Mouse (Mus musculus): ENCODE data around the gene Ak4. TPM values are rescaled to one million over a fixed set of nuclear protein-coding genes. Genes with fewer than 3 reads are reported as not detected.
"Not testable (repeated sequence)": the region's sequence is repeated elsewhere in the genome, so short reads cannot be mapped to it uniquely, and the experiment has no call there.

Gene Ak4
- polyA plus RNA-seq, 1 experiment from 2014 or later = 21.1 TPM

DNA sequence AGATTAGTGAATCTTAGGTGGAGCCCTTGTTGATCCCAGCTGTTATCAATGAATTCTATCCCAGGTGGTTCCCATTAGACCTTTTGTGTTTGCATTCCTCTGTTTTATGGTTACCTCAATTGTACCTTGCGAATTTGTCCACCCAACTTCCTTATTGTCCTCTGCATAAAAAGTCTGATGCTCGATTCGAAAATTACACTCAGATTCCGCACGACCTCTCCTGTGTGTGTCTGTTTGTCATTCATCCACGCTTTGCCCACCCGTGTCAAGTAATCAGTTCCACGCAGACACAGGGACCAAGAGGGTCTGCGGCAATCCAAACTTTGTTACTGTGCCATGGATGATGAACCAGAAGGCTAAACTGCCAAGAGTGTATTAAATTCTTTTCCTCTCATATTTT is 27.5 kb downstream of the Ak4 start:
- H3K9ac ChIP-seq (ENCODE audit: low read length); H3K4me1 ChIP-seq (replicated peaks; ENCODE audit: control insufficient read depth, insufficient read depth, low read length); H3K4me2 ChIP-seq (ENCODE audit: low read depth, low read length); H3K27me3 ChIP-seq (ENCODE audit: control insufficient read depth, insufficient read depth, low read depth, low read length); H3K27ac ChIP-seq (ENCODE audit: low read length); ATAC-seq (ENCODE audit: low read depth); H3K4me3 ChIP-seq (ENCODE audit: low read length); H3K9me3 ChIP-seq (ENCODE audit: control insufficient read depth, low read length); H3K36me3 ChIP-seq (ENCODE audit: control insufficient read depth, insufficient read depth, low read length): not testable (repeated sequence)
- WGBS = 93% methylated on average over 9 of the region's 9 CpGs

GRCm38 (mm10) chr4:101448701-101449100 is 29.6 kb downstream of the Ak4 start:
- Histone ChIP-seq H3K4me2 (ENCODE audit: low read depth, low read length) (no peak overlapping the region), H3K9ac (ENCODE audit: low read length) (no peak overlapping the region), H3K9me3 (ENCODE audit: control insufficient read depth, low read length) (no peaks in the 10 kb centered on the region), H3K4me3 (ENCODE audit: low read length) (no peak overlapping the region), H3K27ac (ENCODE audit: low read length) (no peak overlapping the region), H3K27me3 (ENCODE audit: control insufficient read depth, insufficient read depth, low read depth, low read length) (no peaks in the 10 kb centered on the region), H3K4me1 (replicated peaks; ENCODE audit: control insufficient read depth, insufficient read depth, low read length) (no peaks in the 10 kb centered on the region), H3K36me3 (ENCODE audit: control insufficient read depth, insufficient read depth, low read length) (no peaks in the 10 kb centered on the region)
- ATAC-seq (ENCODE audit: low read depth) = no peak
- WGBS = 82% methylated on average over 8 of the region's 8 CpGs

DNA sequence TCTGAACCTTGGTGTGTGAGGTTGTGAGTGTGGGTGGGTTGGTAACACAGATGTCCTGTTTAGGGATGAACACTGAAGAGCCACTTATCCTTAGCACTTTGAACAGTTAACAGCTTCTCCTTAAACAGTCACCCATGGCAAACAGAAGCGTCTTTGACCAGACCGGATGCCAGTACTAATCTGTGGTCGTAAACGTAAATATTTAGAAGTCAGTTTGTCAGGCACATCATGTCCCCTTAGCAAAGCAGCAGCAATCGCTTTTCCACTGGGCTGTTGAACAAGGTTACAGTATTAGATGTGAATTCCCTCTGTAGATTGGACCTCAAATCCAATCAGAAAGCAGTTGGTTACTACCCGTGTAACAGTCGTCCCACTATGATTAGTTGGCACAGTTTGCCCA is 30.3 kb downstream of the Ak4 start:
- H3K4me3 ChIP-seq (ENCODE audit: low read length) = no peak overlapping the region
- H3K27me3 ChIP-seq (ENCODE audit: control insufficient read depth, insufficient read depth, low read depth, low read length) = no peaks in the 10 kb centered on the region
- no peak overlapping the region for H3K4me2 ChIP-seq (ENCODE audit: low read depth, low read length)
- H3K4me1 ChIP-seq (replicated peaks; ENCODE audit: control insufficient read depth, insufficient read depth, low read length) = no peaks in the 10 kb centered on the region
- ATAC-seq (ENCODE audit: low read depth) = peak; percentile 61
- peak overlapping the region; percentile 18; the same call in 1 of the 2 replicates for H3K27ac ChIP-seq (ENCODE audit: low read length)
- no peak overlapping the region for H3K9ac ChIP-seq (ENCODE audit: low read length)
- H3K36me3 ChIP-seq (ENCODE audit: control insufficient read depth, insufficient read depth, low read length) = no peaks in the 10 kb centered on the region
- WGBS = 47% methylated on average over 7 of the region's 7 CpGs
- H3K9me3 ChIP-seq (ENCODE audit: control insufficient read depth, low read length) = no peaks in the 10 kb centered on the region

DNA sequence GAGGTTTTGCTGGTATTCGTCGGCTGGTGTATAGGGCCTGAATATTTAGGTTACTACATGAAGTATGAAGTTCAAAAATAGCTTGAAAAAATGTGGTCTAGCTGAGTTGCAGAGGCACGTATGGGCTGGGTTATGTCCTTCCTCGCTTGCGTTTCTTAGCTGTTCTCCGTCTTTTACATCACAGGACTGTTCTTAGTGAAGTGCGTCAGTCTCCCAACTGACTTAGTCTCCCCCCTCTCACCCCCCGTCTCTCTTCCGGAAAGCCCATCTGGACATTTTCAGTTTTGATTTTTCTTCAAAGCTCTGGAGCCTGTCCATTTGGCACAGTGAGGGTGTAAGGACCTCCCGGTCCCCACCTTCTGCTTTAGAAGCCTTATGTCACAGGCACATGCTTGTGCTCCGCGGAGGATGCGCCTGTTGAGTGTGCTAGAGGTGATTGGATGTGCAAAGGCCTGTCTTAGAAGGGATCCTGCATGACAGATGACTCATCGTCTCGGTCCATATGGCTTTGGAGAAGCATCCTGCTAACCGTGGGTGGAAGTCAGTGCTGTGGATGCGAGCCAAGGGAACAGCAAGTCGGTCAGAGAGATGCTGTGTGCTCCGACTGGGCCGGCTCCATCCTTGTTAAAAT is 31.2 kb downstream of the Ak4 start:
- H3K36me3 ChIP-seq (ENCODE audit: control insufficient read depth, insufficient read depth, low read length) = no peaks in the 10 kb centered on the region
- no peak overlapping the region for H3K4me2 ChIP-seq (ENCODE audit: low read depth, low read length)
- H3K9me3 ChIP-seq (ENCODE audit: control insufficient read depth, low read length) = no peaks in the 10 kb centered on the region
- no peak overlapping the region for H3K9ac ChIP-seq (ENCODE audit: low read length)
- peak; percentile 73 for ATAC-seq (ENCODE audit: low read depth)
- H3K4me3 ChIP-seq (ENCODE audit: low read length) = no peak overlapping the region
- 64% methylated on average over 20 of the region's 20 CpGs for WGBS
- H3K4me1 ChIP-seq (replicated peaks; ENCODE audit: control insufficient read depth, insufficient read depth, low read length) = no peaks in the 10 kb centered on the region
- H3K27me3 ChIP-seq (ENCODE audit: control insufficient read depth, insufficient read depth, low read depth, low read length) = no peaks in the 10 kb centered on the region
- H3K27ac ChIP-seq (ENCODE audit: low read length) = peak overlapping the region; percentile 18; the same call in 1 of the 2 replicates

GRCm38 (mm10) chr4:101451089-101451488 is 32.0 kb downstream of the Ak4 start:
- Histone ChIP-seq H3K4me3 (ENCODE audit: low read length) (no peak overlapping the region), H3K27me3 (ENCODE audit: control insufficient read depth, insufficient read depth, low read depth, low read length) (no peaks in the 10 kb centered on the region), H3K4me1 (replicated peaks; ENCODE audit: control insufficient read depth, insufficient read depth, low read length) (no peaks in the 10 kb centered on the region), H3K9me3 (ENCODE audit: control insufficient read depth, low read length) (no peaks in the 10 kb centered on the region), H3K36me3 (ENCODE audit: control insufficient read depth, insufficient read depth, low read length) (no peaks in the 10 kb centered on the region), H3K4me2 (ENCODE audit: low read depth, low read length) (no peak overlapping the region), H3K9ac (ENCODE audit: low read length) (no peak overlapping the region), H3K27ac (ENCODE audit: low read length) (no peak overlapping the region)
- ATAC-seq (ENCODE audit: low read depth) = no peak
- WGBS = 78% methylated on average over 4 of the region's 4 CpGs

GRCm38 (mm10) chr4:101452829-101453228 is 33.8 kb downstream of the Ak4 start:
- H3K9me3 ChIP-seq (ENCODE audit: control insufficient read depth, low read length) = no peaks in the 10 kb centered on the region
- no peak overlapping the region for H3K9ac ChIP-seq (ENCODE audit: low read length)
- ATAC-seq (ENCODE audit: low read depth) = no peak
- 92% methylated on average over 8 of the region's 9 CpGs for WGBS
- no peak overlapping the region for H3K4me3 ChIP-seq (ENCODE audit: low read length)
- H3K36me3 ChIP-seq (ENCODE audit: control insufficient read depth, insufficient read depth, low read length) = no peaks in the 10 kb centered on the region
- no peaks in the 10 kb centered on the region for H3K4me1 ChIP-seq (replicated peaks; ENCODE audit: control insufficient read depth, insufficient read depth, low read length)
- H3K27ac ChIP-seq (ENCODE audit: low read length) = no peak overlapping the region
- no peak overlapping the region for H3K4me2 ChIP-seq (ENCODE audit: low read depth, low read length)
- H3K27me3 ChIP-seq (ENCODE audit: control insufficient read depth, insufficient read depth, low read depth, low read length) = no peaks in the 10 kb centered on the region

- no peaks in the 10 kb centered on the region for H3K27me3 ChIP-seq (ENCODE audit: control insufficient read depth, insufficient read depth, low read depth, low read length)
- no peaks in the 10 kb centered on the region for H3K36me3 ChIP-seq (ENCODE audit: control insufficient read depth, insufficient read depth, low read length)
- 88% methylated on average over 8 of the region's 8 CpGs for WGBS
- H3K4me1 ChIP-seq (replicated peaks; ENCODE audit: control insufficient read depth, insufficient read depth, low read length) = no peaks in the 10 kb centered on the region
- H3K4me3 ChIP-seq (ENCODE audit: low read length) = no peak overlapping the region
- H3K9me3 ChIP-seq (ENCODE audit: control insufficient read depth, low read length) = no peaks in the 10 kb centered on the region
- no peak for ATAC-seq (ENCODE audit: low read depth)
- H3K9ac ChIP-seq (ENCODE audit: low read length) = no peak overlapping the region
- H3K4me2 ChIP-seq (ENCODE audit: low read depth, low read length) = no peak overlapping the region
- no peak overlapping the region for H3K27ac ChIP-seq (ENCODE audit: low read length)
Measured at GRCm38 (mm10) chr4:101457176-101457575, 38.1 kb downstream of the Ak4 start.

- Histone ChIP-seq H3K27me3 (ENCODE audit: control insufficient read depth, insufficient read depth, low read depth, low read length) (no peaks in the 10 kb centered on the region), H3K36me3 (ENCODE audit: control insufficient read depth, insufficient read depth, low read length) (no peaks in the 10 kb centered on the region), H3K9me3 (ENCODE audit: control insufficient read depth, low read length) (no peaks in the 10 kb centered on the region), H3K27ac (ENCODE audit: low read length) (no peak overlapping the region), H3K4me2 (ENCODE audit: low read depth, low read length) (no peak overlapping the region), H3K4me1 (replicated peaks; ENCODE audit: control insufficient read depth, insufficient read depth, low read length) (no peaks in the 10 kb centered on the region), H3K9ac (ENCODE audit: low read length) (no peak overlapping the region), H3K4me3 (ENCODE audit: low read length) (no peak overlapping the region)
- ATAC-seq (ENCODE audit: low read depth) = no peak
- WGBS = 36% methylated on average over 2 of the region's 2 CpGs
Measured at GRCm38 (mm10) chr4:101458341-101458740, 39.3 kb downstream of the Ak4 start.

DNA sequence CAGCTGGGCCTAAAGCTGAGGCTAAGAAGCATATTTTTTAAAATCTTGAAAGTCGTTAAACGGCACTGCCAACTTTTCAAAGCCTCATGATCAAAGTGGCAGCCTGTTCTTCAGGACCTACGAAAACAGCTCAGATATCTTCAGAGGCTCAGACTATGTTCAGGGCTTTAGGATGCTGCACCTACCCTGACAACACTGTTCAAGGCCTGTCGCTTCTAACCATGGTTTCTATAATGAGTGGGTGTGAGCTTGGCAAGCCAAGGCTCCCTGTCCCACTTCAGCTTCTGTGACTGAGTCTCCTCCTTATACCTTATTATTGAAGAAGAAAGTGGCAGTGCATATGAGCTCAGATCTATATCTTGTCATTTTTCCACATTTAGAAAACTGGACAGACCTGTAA is 40.3 kb downstream of the Ak4 start:
- H3K27me3 ChIP-seq (ENCODE audit: control insufficient read depth, insufficient read depth, low read depth, low read length) = no peaks in the 10 kb centered on the region
- no peak overlapping the region for H3K4me3 ChIP-seq (ENCODE audit: low read length)
- no peak for ATAC-seq (ENCODE audit: low read depth)
- H3K36me3 ChIP-seq (ENCODE audit: control insufficient read depth, insufficient read depth, low read length) = no peaks in the 10 kb centered on the region
- H3K27ac ChIP-seq (ENCODE audit: low read length) = no peak overlapping the region
- no peaks in the 10 kb centered on the region for H3K9me3 ChIP-seq (ENCODE audit: control insufficient read depth, low read length)
- WGBS = 86% methylated on average over 4 of the region's 4 CpGs
- no peaks in the 10 kb centered on the region for H3K4me1 ChIP-seq (replicated peaks; ENCODE audit: control insufficient read depth, insufficient read depth, low read length)
- H3K9ac ChIP-seq (ENCODE audit: low read length) = no peak overlapping the region
- H3K4me2 ChIP-seq (ENCODE audit: low read depth, low read length) = no peak overlapping the region

DNA sequence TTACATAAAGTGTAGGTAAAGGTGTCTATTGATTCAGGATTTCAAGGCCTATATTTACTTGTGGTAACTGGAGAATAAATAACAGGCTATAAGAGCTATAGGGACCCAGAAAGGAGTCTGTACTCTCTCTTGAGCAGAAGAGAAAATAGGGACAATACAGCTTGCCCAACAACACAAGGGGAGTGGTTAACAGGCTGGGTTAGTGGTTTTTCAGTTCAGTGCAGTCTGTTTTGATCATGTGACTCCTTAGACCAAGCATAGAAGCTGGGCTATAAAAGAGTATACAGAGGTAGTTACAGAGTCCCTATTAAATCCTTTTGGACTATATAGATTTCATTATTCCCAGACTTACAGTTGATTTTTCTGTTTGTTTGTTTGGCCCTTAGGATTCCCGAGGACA is 41.0 kb downstream of the Ak4 start:
- Histone ChIP-seq H3K9ac (ENCODE audit: low read length) (no peak overlapping the region), H3K27ac (ENCODE audit: low read length) (no peak overlapping the region), H3K4me3 (ENCODE audit: low read length) (no peak overlapping the region), H3K4me2 (ENCODE audit: low read depth, low read length) (no peak overlapping the region), H3K27me3 (ENCODE audit: control insufficient read depth, insufficient read depth, low read depth, low read length) (no peaks in the 10 kb centered on the region), H3K36me3 (ENCODE audit: control insufficient read depth, insufficient read depth, low read length) (no peaks in the 10 kb centered on the region), H3K4me1 (replicated peaks; ENCODE audit: control insufficient read depth, insufficient read depth, low read length) (no peaks in the 10 kb centered on the region), H3K9me3 (ENCODE audit: control insufficient read depth, low read length) (no peaks in the 10 kb centered on the region)
- ATAC-seq (ENCODE audit: low read depth) = no peak
- 59% methylated on average over 1 of the region's 1 CpGs for WGBS

Data from lung, embryonic 16.5 days (tissue).